Mouse (Mus musculus) cerebellum, adult 18-20 months (tissue): ENCODE measurements around the gene Treml1.

Experiments used
- DNase-seq, 2 experiments: peaks; one replicate each; pipeline ENCODE4 v3.0.0; 2021

Treml1 gene

DNA sequence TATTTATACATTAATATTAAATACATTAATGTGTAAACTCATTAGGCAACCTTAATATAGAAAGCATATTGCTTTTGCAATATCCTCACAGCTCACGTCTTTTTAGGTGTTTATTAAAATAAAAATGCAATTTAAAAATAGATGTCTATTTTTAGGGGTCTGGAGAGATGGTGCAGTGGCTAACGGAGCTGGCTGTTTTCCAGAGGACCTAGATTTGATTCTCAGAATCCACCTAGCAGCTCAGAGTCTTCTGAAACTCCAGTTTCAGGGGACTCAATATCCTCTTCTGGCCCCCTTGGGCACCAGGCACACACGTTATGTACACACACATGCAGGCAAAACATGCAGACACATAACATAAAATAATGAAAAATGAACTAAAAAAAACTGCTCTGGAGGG is 2.6 kb downstream of the Treml1 start:
- DNase-seq = no peak

DNA sequence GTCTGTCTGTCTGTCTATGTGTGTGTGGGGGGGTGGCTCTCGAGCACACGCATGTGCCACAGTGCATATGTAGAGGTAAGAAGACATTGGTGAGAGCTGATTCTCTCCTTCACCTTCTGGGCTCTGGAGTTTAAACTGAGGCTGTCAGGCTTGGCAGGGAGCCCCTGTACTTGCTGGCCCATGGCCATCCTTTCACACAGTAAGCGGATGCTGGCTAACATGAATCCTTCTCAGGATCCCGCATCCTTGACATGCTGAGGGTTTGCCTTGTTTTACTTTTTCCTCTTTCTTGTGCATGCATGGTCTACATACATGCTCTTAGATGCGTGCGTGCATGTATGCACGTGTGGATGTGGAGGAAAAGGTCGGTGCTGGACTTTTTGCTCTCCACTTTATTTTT is 3.2 kb downstream of the Treml1 start:
- peak; percentile 41 to 54 for DNase-seq

DNA sequence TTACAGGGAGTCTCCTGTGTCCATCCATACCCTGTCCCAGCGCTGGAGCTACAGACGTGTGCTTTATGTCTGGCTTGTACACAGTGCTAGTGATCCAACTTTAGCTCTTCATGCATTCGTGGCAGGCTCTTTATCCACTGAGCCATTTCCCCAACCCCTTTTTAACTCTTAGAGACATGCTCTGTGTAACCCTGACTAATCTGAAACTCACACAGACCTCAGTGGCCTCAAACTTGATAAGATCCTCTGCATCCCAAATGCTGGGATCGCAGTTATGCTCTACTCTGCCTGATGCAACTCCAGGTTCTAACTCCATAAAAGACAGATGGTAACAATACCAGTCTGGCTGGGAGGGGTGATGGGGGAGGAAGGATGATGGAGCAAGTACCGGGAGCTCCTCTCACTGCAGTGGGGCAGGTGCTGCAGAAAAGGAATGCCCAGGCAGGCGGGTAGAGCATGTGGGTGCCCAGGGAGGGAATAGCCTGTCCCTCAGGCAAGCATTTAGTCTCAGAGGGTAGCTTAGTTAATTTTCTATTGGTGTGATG is 3.8 kb downstream of the Treml1 start:
- DNase-seq = no peak

DNA sequence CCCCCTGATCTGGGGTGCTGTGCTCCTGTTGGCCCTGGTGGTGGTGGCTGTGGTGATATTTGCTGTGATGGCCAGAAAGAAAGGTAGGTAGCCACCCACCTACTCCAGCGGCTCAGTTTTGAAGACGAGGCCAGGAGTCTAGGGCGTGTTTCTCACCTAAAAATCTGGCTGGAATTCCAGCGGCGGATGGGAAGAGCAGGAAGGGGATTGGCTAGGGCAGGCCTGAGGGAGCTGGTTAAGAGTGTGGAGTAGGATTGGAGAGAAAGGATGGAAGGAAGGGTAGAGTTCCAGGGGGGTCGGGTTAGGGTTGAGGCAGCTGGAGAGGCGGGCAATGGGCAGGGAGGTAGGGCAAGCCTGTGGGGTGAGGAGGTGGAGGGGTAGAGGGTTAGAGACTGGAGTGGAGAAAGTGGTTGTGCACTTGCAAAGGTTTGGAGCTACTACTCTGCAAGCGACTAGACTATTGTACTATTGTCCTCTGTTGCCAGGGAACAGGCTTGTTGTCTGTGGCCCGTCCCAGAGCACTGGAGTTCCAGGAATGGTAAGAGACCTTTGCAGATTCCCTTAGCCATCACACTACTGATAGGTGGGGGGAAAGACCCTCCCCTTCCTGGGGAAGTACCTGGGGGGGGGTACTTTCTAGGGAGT is 5.9 kb downstream of the Treml1 start:
- DNase-seq = no peak

DNA sequence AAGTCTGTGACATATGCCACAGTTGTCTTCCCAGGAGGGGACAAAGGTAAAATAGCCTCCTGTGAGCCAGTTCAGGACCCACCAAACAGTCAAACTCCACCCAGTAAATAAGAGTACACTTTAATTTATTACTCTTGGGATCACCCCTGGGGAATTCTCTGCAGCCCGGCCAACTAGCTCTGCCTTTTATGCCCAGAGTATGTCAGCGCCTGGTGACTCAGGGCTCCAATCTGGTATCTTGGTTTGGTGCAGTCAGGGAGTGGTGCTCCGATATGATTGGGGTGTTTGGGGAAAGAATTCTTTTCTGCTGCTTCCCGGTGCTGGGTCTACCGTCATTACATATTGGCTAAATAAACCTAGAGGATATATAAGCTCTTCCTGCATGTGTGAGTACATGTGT is 7.1 kb downstream of the Treml1 start:
- DNase-seq = no peak

DNA sequence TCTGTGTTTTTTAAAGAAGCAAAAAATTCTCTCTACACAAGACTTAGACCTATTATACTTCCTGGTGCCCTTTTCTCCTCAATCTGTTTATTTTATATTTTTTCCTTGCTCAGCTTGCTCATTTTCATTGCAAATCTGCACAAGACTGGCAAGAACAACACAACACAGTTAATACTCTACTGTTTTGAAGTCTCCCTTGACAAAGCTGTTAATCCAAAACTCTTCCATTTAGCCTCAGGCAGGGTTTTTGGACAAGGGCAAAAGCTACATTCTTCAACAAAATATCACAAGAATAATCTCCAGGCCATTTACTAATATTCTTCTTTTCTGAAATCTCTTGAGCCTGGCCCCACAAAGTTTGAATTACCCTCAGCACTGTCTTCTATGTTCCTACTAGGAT is 11.9 kb downstream of the Treml1 start:
- no peak for DNase-seq

DNA sequence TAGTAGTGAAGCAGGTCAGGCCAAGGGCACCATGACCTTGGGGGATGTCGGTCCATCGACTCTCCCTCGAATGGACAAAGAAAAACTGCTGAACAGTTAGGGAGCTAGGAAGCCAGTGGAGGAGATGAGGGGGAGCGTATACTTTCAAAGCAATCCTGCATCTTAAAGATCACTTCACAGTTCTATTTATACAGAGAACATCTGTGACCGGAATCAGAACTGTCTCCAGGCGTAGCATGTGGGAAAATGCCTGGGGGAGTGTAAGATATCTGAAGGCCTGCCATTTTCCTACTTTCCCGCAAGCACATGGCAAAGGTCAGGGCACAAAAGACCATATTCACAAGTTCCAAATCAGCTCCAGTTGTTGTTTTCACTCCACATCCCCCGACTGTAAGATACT is 13.3 kb downstream of the Treml1 start:
- DNase-seq = no peak

DNA sequence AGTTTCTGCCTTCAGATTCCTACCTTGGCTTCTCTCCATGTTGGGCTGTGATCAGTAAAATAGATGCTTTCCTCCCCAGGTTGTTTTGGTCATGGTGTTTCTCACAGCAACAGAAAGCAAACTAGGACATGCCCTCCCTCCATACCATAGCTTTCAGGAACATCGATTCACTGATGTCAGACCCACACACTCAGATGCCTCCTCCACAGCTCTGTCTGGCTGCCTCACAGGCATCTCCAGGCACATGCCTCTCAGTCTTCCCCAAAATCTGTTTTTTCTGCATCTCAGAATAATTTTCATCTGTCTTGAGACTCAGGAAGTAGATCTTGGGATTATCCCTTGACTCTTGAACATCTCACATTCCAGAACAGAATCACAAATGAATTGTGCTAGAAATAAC is 16.4 kb downstream of the Treml1 start:
- no peak for DNase-seq

DNA sequence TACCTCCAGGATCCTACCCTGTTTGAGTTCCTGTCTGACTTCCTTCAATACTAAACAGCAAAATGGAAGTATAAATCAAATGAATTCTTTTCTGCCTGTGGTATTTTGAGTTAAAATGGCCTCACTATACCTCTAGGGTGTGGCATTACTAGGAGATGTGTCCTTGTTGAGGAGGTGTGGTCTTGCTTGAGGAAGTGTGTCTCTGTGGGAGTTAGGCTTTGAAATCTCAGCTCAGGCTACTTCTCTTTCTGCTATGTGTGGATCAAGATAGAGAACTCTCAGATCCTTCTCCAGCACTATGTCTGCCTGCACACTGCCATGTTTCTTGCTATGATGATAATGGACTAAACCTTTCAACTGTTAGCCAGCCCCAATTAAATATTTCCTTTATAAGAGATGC is 19.3 kb downstream of the Treml1 start:
- no peak for DNase-seq

DNA sequence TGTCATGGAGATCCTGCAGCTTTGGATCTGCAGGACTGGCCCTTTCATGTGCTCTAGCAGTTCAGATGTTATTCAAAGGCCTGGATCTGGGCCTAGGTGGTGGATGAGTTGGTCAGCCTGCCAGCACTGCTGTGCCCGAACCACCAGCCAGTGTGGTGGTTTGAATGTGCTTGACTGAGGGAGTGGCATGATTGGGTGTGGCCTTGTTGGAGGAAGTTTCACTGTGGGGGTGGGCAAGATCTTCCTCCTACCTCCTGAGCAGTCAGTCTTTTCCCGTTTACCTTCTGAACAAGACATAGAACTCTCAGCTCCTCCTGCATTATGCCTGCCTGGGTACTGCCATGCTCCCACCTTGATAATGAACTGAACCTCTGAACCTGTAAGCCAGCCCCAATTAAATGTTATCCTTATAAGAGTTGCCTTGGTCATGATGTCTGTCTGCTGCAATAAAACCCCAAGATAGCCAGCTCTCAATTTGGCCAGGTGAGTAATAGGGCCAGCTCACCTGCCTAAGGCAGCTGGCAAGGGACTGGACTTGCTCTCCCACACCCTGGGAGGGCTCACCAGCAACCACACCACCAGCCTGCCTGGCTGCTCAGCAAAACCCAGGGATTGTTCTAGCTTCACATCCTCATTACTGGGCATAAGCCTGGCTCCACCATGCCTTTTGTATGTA is 26.2 kb downstream of the Treml1 start:
- DNase-seq = no peak

DNA sequence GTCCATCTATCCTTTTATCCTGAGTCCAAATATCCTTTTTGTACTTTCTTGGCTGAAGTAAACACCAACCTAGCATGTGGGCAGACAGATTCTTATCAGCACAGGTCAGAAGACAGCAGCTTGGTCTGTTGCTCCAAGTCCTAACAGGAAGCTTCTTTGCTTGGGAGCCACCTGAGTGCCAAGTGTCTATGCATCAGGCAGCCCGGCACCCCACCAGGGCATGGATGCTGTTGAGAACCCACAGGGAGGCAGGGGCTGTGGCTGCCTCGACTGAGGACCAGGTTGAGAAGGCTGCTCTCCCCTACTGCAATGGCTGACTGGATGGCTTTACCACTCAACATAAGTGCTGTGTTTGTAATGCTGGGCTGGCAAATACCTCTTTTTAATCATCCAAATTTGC is 28.9 kb downstream of the Treml1 start:
- DNase-seq = no peak

DNA sequence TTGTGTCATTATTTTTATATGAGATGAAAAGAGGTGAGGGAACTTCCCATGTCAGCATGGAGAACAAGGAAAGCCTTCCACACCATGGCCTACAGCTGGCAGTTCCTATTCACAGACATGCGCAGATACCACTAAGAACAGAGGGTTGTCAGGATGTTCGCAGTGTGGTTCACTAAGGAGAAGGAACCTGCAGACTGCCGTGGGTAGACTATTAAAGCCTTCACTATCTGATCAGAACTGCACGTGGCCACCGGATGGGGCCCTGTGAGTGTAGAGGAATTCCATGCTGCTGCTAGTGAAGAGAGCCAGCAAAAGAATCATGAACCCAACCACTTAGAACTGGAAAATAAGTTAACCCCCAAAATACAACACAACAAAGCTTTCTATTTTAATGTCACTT is 29.7 kb downstream of the Treml1 start:
- no peak for DNase-seq

DNA sequence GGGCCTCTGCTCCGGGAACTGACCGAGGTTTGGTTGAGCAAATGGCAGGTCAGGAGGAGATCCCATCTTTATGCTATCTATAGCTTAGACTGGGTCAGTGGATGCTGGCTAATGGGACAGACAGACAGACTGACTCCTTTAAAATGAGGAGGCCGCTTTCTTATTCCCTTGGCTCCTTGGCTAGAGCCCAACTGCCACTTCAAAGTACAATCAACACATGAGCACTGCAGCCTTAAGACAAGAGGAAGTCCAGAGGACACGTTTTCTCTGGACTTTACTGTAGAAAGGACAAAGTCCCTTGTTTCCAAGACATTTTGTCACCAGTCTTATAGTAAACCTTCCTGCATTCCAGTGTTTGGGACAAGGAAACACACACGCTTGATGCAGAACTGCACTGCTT is 31.7 kb downstream of the Treml1 start:
- no peak for DNase-seq

DNA sequence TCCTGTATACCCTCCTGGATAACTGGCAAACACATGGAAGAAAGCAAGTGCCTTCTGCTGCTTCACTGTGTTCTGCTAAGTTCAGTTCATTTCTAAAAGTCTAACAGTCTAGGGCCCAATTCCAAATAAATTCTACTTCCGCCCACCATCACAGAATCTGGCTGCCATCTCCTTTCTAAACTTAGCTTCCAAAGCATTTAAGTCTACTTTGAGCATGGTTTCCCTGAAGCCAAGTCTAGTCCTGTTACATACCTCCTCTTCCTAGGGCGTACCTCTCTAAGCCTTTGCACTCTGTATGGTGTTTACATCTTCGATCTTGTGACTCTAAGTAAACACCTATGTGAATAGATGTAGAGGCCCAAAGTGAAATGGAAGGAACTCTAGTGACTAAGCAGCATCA is 32.9 kb downstream of the Treml1 start:
- no peak for DNase-seq

DNA sequence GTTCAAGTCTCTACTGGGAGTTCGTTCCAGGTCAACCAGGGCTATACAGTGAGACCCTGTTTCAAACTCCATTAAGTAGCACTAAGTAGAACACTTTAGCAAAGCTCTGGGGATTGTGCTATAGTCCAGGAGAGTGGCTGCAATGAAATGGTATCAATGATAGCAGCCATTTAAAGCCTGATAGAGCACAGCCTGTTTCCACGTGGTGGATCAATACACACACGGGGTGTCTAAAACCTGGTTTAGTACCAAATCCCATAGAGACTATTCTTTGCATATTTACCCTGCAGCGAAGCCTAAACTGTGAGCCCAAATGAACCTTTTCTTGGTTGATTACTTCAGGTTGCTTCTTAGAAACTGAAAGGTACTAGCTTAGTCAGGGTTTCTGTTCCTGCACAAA is 42.0 kb downstream of the Treml1 start:
- DNase-seq = no peak

DNA sequence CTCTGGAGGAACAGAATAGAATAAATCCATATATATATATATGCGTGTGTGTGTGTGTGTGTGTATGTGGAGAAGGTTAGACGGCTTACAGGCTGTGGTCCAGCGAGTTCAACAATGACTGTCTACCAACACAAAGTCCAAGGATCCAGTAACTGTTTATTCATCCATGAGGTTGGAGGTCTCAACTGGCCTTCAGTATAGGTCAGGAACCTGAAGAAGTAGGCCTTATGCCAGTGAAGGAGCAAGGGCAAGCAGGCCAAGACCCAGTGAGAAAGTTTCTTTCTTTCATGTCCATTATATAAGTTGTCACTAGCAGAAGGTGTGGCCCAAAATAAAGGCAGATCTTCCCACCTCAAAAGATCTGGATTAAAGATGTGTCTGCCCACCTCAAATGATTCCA is 43.0 kb downstream of the Treml1 start:
- DNase-seq = no peak

DNA sequence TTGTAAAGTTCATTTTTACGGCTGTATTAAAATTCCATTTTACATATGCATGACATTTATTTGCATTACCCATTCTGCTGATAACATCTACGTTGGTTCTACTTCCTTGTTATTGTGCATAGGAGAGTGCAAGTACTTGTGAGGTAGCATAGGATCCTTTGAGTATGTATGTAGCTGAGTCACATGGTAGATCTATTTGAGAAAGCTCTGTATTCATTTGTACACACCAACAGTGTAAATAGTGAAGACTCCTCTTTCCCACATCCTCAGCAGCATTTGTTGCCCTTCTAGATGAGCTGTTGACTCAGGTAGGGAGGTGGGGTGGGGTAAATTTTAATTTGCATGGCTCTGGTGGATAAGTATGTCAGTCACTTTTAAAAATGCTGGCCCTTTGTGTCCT is 44.1 kb downstream of the Treml1 start:
- no peak for DNase-seq

DNA sequence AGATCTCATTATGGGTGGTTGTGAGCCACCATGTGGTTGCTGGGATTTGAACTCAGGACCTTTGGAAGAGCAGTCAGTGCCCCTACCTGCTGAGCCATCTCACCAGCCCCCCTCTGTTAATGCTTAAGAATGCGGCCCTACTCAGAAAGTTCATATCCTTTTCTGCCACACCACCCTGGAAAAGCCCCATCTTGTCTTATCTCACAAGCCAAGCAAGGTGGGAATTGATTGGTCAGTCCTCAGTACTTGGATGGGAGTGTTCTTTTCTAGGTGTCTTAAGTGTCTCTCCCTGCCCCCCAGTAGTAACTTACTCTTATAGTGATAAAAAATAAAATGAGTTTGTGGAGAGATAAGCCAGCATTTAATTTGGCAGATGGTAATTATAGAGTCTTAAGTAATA is 45.0 kb downstream of the Treml1 start:
- no peak for DNase-seq

DNA sequence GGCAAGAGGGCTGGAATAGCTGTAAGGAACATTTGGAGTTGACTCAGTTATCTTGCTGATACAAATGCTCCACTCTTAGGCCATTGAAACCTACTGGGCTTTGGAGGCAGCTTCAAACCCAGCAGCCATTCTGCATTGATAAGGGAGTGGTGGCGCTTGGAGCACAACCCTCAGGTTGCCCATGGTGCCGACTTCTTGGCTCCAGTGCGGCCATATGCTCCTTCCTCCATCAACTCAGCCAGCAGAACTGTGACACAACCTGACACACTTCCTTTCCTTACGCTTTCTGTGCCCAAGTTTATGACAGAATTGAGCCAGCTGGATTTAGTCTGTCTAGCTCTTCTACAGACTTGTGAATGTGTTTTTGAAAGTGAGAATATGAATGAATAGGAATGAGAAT is 47.4 kb downstream of the Treml1 start:
- DNase-seq = peak; percentile 28 to 39

DNA sequence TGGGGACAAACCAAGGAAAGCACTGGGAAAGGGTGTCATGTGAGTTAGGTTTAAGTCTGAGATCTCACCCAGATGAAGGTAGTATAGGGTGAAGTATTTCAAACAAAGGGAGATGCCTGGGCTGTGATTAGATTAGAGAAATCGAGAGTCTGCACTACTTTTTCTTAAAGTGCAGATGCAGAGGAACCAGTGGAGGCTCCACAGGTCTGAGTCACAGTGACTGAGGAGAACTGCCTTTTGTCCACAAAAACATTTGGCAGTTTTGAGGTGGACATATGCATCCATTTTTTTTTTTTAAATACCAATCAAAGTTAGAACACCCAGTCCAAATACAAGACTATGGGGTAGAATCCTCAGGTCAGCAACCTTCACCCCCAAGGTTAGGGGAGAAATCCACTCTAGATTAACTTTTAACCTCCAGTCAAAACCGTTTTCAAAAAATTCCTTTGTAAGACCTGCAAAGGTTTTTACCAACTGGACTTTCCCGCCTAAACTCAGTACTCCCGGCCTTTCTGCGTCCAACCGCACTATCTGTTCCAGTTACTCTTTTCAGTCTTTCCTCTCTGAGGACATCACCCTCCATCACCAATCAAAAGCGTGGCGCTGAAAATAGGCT is 48.3 kb downstream of the Treml1 start:
- peak in 1 of 2 experiments; percentile 29 for DNase-seq

DNA sequence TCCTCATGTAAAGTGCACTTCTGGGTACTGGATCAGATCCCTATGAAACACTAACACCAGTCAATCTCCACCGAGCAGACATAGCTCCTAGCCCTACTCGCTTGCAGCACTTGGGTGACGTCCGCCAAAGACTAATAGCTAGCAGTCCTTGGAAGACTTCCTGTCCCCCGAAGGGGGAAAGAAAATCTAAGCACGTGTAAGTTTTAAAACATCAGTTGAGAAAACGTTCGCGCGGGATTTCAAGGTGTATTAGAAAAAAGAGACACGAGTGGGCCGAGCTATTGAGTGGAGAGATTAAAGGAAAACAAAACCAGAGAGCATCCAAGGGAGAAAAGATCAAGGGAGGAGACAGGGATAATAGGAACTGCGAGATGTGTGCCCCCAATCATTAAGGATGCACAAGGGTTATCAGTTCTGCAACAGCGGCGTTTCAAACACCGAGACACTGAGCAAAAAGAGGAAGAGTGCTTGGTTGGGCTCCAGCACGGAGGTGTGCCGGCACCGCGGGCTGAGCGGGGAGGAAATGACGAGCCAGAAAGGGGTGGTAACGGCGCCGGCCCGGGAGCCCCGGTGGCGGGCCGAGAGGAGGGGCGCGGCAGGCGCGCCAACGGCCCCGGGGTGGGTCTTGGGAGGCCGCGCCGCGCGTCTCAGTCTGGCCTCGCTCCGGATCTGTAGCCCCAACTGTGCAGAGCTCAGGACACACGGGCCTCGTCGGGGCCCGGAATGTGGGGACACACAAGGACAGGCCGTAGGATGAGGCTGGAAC is 49.0 kb downstream of the Treml1 start:
- peak; percentile 78 to 82 for DNase-seq

DNA sequence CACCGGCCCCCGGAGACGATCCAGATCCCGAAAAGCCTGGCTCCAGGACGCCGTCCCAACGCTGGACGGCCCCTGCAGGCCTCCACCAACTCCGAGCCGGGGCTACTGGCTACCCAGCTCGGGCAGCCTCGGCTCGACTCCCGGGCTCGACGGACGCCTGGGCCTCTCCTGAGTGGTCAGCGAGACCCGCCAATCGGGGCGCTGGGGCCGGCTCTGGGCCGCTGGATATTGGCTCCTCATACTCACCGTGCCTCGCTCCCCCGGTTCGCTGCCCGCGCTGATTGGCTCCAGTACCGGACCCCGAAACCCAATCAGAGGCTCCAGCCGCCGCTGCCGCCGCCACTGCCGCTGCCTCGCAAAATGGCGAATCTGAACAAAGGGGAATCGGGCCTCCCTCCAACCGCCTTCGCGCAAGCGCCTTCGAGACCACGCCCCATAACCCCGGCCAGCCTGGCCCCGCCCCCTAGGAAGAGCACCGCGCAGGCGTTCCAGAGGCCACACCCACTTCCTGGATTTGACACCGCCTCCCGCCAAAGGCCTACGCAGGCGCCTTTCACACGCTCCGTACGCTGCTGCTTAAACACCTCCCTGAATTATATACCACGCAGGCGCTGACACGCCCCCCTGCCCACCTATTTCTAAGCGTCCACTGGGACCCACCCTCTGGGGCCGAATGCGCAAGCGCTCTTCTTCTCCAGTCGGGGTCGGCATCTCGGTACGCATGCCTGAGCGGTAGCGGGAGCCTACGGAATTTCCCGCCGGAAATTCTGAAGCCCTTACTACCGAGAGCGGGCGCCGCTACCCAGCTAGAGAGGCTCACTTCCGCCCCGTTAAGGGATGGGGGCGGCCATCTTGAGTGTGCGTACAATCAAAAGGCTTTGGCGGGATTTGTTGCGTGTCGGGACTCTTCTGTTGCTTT is 49.9 kb downstream of the Treml1 start, which contains the start of the genes Nfya and Oard1:
Gene Nfya (minus strand): TSS at position 527 of the 919 bp plus-strand sequence.
Gene Oard1 (plus strand): TSS at position 635 of the 919 bp plus-strand sequence.
- DNase-seq = peak; percentile 100
